Mouse (Mus musculus): ENCODE measurements at regions not wholly inside any gene's neighbourhood (a gene's known extent, or its start where the extent isn't known, plus 50 kb on each side); places are given as distances from the start of the nearest gene placed in this dataset.

DNA sequence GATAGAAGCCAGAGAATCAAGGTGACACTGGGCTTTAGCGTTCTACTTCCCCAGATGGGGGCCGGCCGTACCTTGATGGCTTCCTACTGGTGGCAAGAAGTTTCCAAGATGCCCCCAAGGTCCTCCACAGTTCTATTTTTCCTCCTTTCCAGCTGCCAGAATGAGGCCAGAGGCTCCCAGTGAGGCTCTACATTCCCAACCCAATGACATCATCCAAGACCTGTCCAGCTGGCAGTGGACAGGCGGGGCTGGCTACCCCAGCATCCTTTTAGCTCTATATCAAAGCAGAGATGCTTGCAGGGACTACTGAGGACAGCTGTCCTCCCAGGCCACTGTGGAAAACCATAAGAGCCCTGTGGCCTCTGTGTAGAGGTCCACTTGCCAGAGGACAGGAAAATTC lies 53.8 kb upstream of the Stx16 start:
- Histone ChIP-seq H3K4me3 (ENCODE audit: low read length) (no peak overlapping the region), H3K4me1 (replicated peaks; ENCODE audit: control insufficient read depth, insufficient read depth, low read length) (no peaks in the 10 kb centered on the region), H3K36me3 (ENCODE audit: control insufficient read depth, insufficient read depth, low read length) (no peaks in the 10 kb centered on the region), H3K27ac (ENCODE audit: low read length) (no peak overlapping the region), H3K9ac (ENCODE audit: low read length) (no peak overlapping the region), H3K27me3 (ENCODE audit: control insufficient read depth, insufficient read depth, low read depth, low read length) (no peaks in the 10 kb centered on the region), H3K4me2 (ENCODE audit: low read depth, low read length) (no peak overlapping the region), H3K9me3 (ENCODE audit: control insufficient read depth, low read length) (no peaks in the 10 kb centered on the region)
- 82% methylated on average over 4 of the region's 4 CpGs for WGBS
- no peak for ATAC-seq (ENCODE audit: low read depth)

DNA sequence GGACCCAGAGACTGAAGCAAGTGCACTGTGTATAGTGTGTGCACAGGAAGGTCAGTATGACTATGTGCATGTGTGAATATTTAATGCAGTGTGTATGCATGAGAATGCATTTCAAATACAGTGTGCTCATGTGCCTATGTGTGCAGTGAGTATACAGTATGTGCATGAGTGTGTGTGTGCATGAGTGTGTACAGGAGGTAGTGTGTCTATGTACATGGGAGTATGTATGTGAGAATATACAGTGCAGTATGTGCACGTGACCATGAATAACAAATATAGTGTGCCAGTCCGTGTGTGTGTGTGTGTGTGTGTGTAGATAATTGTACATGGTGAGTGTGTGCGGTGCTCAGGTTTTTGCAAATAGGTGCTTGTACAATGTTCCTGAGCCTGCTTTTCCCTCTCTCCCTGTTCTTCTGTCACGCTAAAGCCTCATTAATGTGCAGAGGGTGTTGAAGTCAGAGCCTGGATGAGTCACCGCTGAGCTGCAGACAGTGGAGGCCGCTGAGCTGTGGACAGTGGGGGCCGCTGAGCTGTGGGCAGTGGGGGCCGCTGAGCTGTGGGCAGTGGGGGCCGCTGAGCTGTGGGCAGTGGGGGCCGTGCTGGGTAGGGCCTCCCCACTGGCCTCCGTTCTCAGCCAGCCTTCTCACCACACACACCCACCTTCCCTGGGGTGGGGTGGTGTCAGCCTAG lies 50.8 kb upstream of the Stx16 start:
- H3K4me2 ChIP-seq (ENCODE audit: low read depth, low read length), result no peak overlapping the region
- no peak overlapping the region for H3K9ac ChIP-seq (ENCODE audit: low read length)
- H3K4me1 ChIP-seq (replicated peaks; ENCODE audit: control insufficient read depth, insufficient read depth, low read length), result no peaks in the 10 kb centered on the region
- no peak for ATAC-seq (ENCODE audit: low read depth)
- H3K27me3 ChIP-seq (ENCODE audit: control insufficient read depth, insufficient read depth, low read depth, low read length), result no peaks in the 10 kb centered on the region
- H3K36me3 ChIP-seq (ENCODE audit: control insufficient read depth, insufficient read depth, low read length), result no peaks in the 10 kb centered on the region
- no peaks in the 10 kb centered on the region for H3K9me3 ChIP-seq (ENCODE audit: control insufficient read depth, low read length)
- WGBS, result 78% methylated on average over 10 of the region's 11 CpGs
- H3K4me3 ChIP-seq (ENCODE audit: low read length), result no peak overlapping the region
- no peak overlapping the region for H3K27ac ChIP-seq (ENCODE audit: low read length)
